Mouse (Mus musculus) right cerebral cortex, postnatal 4 days (tissue): ENCODE measurements around the gene Nup98.

Experiments
- DNase-seq: peaks from one replicate; pipeline ENCODE4 v3.0.0-alpha.2; 2022

Gene Nup98

DNA sequence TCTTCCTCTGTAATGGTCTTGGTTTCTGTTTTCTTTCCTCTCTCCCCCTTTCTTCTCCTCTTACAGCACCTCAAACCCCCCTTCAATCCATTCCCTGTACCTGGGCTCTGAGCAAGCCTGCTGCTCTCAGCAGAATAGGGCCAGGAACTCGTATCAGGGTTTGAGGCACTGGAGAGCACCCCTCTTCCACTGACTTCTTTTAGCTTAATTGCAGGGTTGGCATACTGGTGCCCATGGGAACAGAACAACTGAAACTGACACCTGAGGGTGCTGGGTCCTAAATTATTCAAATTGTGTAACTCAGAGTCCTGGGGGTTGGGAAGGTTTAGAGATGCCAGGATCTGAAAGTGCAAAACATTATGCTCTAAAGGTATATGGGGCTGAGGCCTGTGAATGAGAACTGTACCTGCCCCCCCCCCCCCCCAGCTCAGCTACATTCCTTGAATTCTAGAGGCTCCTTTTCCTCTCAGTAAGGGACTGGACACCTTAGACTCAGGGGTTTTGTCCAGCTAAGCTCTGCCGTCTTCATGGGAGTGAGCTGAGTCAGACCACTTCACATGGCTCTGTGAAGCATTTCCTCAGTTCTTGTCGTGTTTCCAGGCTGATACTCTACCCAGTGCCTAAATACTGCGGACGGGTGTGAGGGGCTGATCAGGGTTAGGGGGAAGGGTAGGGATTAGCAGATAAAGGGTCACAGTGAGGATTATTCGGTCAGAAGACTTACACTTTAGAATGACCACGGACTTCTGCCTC is 93.2 kb downstream of the Nup98 start, which contains the start of gene Chrna10:
Chrna10 (minus strand) TSS at position 250 of the 753 bp plus-strand sequence.
- DNase-seq: no peak

DNA sequence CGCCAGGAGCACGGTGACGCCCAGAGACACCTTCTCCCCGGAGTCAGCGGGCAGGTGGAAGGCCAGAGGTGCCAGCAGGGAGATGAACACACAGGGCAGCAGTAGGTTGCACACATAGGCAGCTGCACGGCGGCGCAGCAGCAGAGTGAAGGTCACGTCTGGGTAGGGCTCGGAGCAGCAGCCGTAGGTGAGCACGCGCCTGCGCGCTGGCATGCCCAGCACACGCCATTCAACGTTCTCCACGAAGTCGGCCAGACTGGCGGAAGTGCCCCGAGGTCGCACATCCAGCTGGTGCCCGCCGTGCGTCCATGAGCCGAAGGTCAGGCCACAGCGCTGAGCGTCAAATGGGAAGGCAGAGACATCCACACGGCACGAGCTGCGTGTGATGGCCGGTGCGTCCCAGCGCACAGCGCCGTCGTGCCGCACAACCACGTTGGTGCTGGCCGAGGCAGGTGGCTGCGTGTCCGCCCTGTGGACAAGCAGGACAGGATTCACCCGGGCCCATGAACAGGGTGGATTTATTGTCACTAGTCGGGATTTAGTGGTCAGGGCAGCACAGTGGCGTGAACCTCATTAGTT is 96.7 kb downstream of the Nup98 start:
- DNase-seq: no peak

DNA sequence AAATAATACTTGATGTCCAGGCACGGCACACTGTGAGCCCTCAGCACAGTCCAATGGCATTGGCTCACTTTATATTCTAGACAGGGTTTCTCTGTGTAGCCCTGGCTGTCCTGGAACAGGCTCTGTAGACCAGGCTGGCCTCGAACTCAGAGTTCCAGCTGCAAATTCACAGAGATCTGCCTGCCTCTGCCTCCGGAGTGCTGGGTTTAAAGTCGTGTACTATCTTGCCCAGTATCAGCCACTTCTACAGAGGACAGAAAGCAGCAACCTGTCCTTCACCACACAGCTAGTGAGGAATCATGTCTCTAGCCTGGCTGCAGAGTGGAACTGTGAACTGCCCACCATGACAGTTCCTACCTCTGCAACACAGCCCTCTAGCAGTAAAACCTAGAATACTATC is 100.2 kb downstream of the Nup98 start:
- no peak for DNase-seq

DNA sequence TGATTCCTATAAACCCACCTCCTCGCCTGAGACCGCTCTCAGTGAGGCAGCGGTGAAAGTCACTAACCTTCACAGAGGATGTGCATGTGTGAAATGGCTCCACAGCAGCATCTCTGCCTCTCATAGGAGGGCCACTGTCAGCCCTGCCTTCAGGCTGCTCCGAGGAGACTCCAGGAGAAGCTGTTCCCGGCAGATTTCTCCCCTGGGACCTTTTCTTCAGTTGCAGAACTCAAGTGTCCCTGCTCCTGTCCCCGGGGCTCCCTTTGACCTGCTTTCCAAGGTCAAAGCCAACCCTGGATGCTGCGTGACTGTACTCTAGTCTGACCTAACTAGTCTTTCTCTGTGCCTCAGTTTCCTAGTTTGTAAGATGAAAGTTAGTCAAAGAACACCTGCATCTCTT is 100.8 kb downstream of the Nup98 start, which contains the start of gene Art5:
Art5 (minus strand) TSS at position 319 of the 400 bp plus-strand sequence.
- no peak for DNase-seq

DNA sequence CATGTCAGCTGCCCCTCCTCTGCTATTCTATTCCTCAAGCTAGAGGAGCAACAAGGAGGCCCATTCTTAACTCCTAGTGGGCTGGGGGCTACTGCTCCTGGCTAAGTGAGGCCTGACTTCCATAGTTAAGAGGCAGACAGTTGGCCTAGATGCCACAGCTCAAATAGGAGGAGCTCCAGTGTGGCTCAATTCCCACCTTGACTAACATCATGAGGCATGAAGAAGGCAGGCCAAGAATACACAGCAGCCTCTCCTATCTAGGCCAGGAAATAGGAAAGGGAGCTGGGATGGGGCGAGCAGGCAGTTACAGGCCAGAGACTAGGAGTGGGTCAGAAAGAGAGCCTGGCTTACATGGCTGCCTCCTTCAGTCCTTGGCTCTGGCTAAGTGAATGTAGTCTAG is 101.8 kb downstream of the Nup98 start:
- DNase-seq: no peak

DNA sequence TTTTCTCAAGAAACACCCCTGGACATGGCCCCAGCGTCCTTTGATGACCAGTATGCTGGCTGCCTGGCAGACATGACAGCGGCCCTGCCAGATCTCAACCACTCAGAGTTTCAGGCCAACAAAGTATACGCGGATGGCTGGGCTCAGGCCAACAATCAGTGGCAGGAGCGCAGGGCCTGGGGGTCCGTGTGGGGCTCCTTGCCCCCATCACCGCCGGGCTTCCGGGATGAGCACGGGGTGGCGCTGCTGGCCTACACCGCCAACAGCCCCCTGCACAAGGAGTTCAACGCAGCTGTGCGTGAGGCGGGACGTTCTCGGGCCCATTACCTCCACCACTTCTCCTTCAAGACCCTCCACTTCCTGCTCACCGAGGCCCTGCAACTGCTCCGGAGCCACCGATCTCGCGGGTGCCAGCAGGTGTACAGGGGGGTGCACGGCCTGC is 103.3 kb downstream of the Nup98 start:
- no peak for DNase-seq

DNA sequence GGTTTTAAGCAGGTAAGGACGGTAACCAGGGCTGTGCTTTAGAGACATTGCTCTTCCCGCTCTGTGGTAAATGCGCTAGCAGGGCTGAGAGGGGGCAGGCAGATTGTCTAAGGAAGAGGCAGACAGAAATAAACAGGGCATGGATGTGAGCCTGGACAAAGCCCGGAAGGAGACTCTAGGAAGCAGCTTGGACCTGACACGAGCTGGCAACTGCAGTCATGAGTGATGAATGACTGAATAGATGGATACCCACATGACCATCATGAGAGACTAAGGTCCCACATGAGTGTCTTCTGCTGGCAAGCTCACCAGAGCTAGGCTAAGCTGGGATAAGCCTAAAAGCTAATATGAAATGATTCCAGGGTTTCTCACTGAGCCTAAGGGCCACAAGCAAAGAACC is 105.8 kb downstream of the Nup98 start:
- DNase-seq: no peak

DNA sequence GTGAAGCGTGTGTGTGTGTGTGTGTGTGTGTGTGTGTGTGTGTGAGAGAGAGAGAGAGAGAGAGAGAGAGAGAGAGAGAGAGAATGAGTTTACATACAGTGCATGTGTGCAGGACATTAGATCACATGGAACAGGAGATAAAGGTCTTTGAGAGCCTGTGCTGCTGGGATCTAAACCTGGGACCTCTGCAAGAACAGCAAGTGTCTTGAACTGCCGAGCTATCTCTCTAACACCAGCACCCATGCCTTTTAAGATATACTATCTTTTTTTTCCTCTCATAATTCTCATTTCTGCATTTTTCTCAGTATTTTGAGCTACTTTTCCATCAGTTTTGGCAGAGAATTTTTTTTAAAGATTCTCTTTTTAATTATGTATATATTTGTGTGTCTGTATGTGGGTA is 106.4 kb downstream of the Nup98 start:
- no peak for DNase-seq

DNA sequence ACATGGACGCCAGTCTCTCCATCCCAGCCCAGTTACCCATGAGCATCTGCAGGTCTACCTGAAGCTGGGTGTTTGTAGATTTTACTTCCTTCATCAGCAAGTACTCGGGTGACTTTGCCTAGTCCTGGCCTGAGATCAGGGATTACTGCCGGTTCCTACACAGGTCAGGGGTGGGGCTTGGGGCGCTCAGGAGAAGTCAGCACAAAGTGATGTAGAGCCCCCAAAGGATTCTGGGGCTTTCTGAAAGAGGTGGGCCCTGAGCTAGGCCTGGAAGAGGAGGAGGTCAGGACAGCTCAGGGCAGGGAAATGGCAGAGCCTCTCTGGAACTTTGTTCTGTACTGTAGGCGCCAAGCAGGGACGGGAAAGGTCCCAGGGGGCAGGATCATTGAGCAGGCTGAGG is 107.3 kb downstream of the Nup98 start:
- DNase-seq: no peak

DNA sequence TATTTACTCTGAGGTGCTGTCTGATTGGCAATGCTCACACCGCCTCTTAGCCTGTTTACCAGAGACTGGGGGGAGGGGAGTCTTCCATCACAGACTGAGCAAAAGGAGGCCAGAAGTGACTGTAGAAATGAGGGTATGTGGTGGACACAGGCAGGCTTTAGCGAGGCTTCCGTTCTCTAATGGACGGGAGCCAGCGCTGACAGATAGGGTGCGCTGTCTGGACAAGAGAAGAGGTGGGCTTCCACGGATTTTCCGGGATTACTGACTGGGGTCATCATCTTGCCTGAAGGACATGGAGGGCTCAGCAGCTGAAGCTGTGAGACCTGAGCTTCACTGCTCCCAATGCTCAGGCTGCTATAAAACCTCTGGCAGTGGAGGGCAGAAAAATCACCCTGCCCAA is 107.7 kb downstream of the Nup98 start:
- no peak for DNase-seq

DNA sequence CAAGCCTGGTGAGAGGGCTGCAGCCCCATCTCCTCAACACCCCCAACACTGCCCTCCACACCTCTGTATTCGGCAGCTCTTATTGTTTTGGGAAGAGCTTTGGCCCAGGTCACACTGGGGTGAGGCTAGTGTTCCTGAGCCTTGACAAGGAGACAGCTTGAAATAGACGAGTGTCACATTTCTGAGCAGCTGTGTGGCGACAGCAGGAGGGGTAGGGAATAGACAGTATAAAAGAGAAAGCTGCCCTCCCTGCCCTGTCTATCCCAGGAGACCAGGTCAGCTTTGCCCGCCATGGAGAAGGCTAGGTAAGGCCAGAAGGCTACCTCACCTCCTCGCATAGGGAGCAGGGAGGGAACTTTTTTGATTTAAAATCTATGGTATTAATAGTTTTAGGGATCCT is 108.5 kb downstream of the Nup98 start, which contains the start of gene Art1:
Art1 (plus strand) TSS at position 257 of the 400 bp plus-strand sequence.
- no peak for DNase-seq

DNA sequence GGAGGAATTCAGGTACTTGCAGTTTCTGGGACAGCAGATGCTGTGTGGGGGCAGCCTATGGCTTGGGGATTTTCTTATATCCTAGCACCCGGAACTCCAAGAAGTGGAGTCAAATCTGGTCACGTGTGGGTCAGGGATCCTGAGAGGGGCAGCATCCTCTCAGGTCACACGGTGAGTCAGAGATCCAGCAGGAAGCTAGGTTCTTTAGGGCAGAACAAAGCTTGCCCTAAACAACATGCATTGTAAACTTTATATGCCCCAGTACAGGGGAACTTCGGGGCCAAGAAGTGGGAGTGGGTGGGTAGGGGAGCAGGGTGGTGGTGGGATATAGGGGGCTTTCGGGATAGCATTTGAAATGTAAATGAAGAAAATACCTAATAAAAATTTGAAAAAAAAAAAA is 109.1 kb downstream of the Nup98 start:
- no peak for DNase-seq

DNA sequence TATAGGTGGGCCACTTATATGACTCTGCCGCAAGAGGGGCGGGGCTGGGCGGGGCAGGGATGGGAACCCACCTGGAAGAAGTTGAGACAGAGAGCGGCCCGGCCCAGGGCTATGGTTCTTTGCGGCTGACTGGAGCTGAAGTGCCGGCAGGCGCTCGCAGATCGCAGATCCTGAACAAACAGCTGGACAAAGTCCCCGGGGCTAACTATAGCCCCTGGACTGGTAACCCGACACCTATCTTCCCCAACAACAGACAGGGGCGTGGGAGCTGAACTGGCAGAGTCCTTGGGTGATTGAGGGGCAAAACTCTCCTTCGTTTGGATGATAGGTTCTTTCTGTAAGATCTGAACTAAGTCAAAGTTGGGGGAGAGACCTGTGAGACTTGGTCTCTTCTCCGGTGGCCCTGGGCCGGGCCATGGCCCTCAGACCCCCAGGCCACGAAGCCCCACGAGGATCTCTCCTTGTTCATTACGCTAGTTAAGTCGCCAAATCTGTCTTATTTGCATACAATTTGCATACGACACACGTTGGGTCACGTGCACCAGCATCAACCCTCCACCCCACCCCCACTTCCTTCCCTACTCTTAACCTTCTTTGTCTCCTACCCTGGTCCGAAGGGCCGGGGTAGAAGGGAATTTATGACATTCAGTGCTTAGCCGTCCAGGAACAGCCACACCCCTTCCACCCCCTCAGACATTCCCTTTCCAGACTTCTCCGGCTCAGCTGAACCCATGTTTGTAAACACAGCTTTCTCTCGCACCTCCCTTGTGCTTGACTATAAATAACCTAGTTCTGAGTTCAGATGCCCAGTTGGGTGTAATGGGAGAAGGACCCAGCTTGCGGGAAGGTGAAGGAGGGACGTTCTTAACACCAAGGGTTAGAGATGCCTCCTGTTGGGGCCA is 110.0 kb downstream of the Nup98 start:
- DNase-seq: no peak

DNA sequence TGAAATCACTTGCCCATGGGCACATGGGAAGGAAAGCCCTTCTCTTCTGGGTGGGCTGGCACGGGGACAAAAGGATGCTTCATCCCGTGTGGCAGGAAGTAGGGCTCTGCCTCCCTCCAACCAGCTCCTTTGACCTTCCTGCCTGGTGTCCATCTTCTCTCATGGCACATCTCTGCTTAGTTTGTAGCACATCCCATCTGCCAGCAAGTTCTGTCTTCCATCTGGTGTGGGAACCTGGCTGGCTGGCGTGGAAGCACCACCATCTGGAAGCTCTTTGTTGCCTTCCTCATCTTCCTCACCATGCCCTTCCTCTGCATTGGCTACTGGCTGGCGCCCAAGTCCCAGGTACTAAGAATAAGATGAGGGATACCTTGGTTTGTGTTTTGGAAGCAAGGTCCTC is 122.6 kb downstream of the Nup98 start:
- DNase-seq: no peak

DNA sequence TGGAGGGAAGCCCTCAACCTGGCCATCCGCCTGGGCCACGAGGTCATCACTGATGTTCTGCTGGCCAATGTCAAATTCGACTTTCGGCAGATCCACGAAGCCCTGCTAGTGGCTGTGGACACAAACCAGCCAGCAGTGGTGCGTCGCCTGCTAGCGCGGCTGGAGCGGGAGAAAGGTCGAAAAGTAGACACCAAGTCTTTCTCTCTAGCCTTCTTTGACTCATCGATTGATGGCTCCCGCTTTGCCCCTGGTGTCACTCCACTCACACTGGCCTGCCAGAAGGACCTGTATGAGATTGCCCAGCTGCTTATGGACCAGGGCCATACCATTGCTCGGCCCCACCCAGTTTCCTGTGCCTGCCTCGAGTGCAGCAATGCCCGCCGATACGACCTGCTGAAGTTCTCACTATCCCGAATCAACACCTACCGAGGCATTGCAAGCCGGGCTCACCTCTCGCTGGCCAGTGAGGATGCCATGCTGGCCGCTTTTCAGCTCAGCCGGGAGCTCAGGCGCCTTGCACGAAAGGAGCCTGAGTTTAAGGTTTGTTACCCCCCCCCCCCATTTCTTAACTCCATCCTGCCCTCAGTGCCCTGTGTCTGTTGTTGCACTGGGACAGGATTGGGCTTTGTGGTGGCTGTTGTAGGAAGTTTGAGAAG is 125.8 kb downstream of the Nup98 start:
- DNase-seq: no peak

DNA sequence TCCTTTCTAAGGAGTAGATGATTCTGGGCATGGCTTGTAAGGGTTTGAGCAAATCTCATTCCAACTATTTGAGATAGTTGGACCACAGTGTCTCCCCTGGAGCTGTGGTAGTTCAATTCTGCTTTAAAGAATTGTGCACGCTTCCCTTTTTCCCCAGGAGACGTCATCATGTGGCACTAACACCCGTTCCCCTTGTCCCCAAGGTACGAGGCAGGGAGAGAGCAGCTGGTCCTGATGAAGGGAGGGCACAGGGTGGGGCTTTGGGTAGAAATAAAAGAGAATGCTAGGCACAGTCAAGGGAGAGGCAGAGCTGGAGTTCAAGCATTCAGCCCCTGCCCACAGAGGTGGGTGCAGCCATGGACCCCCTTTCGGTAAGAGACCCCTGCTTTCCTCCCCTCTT is 127.2 kb downstream of the Nup98 start, which contains the start of gene Trpc2:
Trpc2 (plus strand) TSS at position 301 of the 400 bp plus-strand sequence.
- no peak for DNase-seq

DNA sequence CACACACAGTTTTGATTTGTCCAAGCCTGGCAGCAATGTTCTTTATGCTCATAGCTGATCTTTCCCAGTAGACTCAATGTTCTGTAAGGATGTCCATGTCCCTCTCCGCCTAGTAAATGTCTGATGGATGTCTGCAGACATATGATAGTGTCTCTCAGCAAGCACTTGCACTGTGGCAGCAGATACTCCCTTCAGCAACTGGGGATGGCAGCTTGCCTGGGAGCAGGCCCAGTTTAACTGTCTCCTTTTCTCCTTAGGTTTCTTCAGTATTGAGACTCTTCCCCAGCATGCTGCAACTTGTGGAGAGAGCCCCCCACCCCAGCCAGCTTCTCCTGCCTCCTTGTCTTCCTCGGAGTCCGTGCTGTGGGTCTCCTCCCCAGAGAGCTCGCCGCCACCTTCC is 128.2 kb downstream of the Nup98 start:
- DNase-seq: no peak

DNA sequence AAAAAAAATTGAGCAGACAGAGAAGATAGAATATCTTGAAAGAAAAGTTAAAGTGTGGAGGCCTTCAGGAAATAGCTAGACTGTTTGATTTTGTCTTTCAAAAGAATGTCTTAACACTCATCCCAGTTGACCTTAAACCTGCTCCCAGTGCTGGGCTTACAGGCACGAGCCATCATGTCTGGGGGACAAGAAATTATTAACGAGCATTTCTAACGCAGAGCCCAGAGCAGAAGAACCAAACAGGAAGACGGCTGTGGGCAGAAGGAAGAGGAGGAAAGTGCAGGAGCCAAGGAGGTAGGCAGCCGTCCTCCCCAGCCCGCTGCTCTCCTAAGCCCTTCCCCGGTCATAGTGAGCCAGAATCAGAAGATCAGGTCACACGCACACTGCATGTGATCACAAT is 129.7 kb downstream of the Nup98 start:
- DNase-seq: no peak

DNA sequence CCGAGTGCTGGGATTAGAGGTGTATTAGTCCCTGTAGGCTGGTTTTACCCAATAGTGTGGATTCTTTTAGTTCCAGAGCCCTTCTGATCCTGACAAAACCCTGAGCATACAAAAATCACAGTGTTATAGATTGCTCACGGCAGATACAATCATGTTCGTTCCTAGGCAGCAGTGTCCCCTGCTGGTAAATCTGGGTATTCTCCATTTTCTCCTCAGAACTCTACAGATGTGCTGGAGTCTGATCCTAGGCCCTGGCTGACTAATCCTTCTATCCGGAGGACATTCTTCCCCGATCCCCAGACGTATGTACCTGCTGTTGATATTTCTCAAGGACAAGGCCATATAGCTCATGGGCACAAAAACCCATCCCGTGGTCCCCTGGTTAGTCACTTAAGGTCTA is 131.5 kb downstream of the Nup98 start:
- DNase-seq: peak; percentile 25

DNA sequence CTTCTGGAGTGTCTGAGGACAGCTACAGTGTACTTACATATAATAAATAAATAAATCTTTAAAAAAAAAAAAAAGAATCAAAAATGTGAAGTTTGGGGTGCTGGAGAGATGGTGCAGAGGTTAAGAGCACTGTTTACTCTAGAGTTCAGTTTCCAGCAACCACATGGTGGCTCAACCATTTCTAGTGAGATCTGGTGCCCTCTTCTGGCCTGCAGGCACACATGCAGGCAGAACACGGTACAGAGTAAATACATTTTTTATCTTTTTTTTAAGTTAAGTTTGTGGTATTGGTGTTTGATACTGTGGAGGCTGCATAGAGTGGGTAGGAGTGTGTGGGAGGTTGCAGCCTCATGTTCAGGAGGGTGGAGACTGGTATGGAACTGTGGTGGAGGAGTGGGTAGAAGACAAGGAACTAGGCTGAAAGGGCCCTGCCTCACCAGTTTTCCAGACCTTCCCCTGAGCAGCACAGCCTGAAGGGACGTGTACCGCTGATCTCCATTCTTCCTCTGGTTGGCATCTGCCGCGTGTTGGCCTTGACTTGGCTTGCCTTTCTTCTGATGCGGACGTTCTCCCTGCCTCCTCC is 133.2 kb downstream of the Nup98 start:
- no peak for DNase-seq
